Mouse (Mus musculus) liver, embryonic 16.5 days (tissue): ENCODE measurements around the gene Slc9a7. TPM values are rescaled to one million over a fixed set of nuclear protein-coding genes. Genes with fewer than 3 reads are reported as not detected.

ENCODE experiments used
- polyA plus RNA-seq: library from polyadenylated mRNA; unstranded; fragments of >200 nt; fragmentation: Nextera tagmentation; extraction: Ambion mirVana; gene quantifications from 2 replicates; pipeline ENCODE4 v1.2.1, GENCODE M21; 2015

The Slc9a7 gene
- polyA plus RNA-seq, 1 experiment from 2014 or later = 0.63 TPM

Other genes with a start within 250 kb of the Slc9a7 start
- gene Chst7, start 232.2 kb downstream of the Slc9a7 start, polyA plus RNA-seq = 0.85 and 0.94 TPM in 2 replicates
- gene Rp2, start 72.7 kb upstream of the Slc9a7 start, polyA plus RNA-seq = 9.8 and 10.8 TPM in 2 replicates
- 5.4 and 6.0 TPM in 2 replicates for gene Jade3, start 133.9 kb upstream of the Slc9a7 start, polyA plus RNA-seq